Mouse (Mus musculus): Measurements from ENCODE around the gene Oxa1l.

DNA sequence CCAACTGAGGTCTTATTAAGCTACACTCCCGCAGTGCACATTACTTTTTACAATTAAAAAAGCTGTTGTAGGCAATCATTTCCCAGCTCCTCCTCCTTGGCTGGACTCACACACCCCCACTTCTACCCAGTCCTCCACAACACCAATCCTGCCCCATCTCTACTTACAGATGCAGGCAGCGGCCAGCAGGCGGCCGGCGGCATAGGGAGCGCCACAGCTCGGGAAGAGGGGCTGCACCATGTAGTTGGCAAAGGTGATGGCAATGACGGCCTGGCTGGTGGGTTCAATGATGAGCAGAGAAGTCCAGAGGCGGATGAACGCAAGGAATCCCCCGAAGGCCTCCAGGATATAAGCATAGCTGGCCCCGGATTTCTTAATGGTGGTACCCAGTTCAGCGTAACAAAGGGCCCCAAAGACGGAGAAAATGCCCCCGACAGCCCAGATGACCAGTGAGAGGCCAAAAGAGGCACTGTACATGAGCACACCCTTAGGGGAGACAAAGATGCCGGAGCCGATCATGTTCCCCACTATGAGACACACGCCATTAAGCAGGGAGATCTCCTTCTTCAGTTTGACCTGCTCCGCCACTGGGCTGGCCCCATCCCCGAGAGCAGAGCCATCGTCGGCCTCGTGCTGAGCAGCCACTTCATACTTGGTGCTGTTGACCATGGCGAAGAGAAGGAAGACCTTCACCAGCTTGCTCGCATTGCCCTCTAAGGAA lies 47.9 kb downstream of the Oxa1l start:
- no peak for TF ChIP-seq POLR2A (IDR thresholded peaks at IDR 0.05; ENCODE audit: control insufficient read depth, low read depth, low read length)
- TF ChIP-seq CTCF (IDR thresholded peaks at IDR 0.05; ENCODE audit: control insufficient read depth, insufficient read depth, insufficient replicate concordance, low read depth, low read length): no peak

Data from testis, adult 2 months (tissue).